Mouse (Mus musculus) MEL (cell line): ENCODE data around the gene Adgrg6. TPM values are rescaled to one million over a fixed set of nuclear protein-coding genes. Genes with fewer than 3 reads are reported as not detected.

Experiments
- DNase-seq: peaks from one replicate; pipeline ENCODE4 v3.0.0; 2011; ENCODE audit warnings: low read depth, low spot score
- H3K27ac ChIP-seq: 2 replicates; pipeline ENCODE4 v1.5.1; 2012; ENCODE audit warnings: low read depth, mild to moderate bottlenecking, control low read depth, low read length, moderate library complexity; ENCODE audit not compliant: control insufficient read depth
- H3K27me3 ChIP-seq, 2 experiments: fragments of 150-350 bp in 1 of 2; sonication (generic) in 1 of 2; 2 replicates each; pipeline ENCODE4 v1.6.1; 2012; ENCODE audit warnings: low read length in 2 of 2, mild to moderate bottlenecking in 2 of 2, improper control_type of control experiment in 1 of 2, moderate library complexity in 1 of 2; ENCODE audit not compliant: insufficient read depth in 2 of 2, control insufficient read depth in 1 of 2
- H3K36me3 ChIP-seq, 2 experiments: 2 replicates each; pipeline ENCODE4 v1.6.1; 2012 to 2014; ENCODE audit warnings: low read length in 2 of 2, improper control_type of control experiment in 1 of 2, inconsistent platforms in 1 of 2, mild to moderate bottlenecking in 1 of 2; ENCODE audit not compliant: insufficient read depth in 2 of 2, control insufficient read depth in 1 of 2
- H3K4me1 ChIP-seq, 2 experiments: fragments of 150-350 bp in 1 of 2; sonication (generic) in 1 of 2; 2 replicates each; pipeline ENCODE4 v1.6.1; 2012; ENCODE audit warnings: low read length in 2 of 2, improper control_type of control experiment in 1 of 2, mild to moderate bottlenecking in 1 of 2; ENCODE audit not compliant: insufficient read depth in 2 of 2, control insufficient read depth in 1 of 2
- H3K4me3 ChIP-seq, 2 experiments: fragments of 150-350 bp in 1 of 2; sonication (generic) in 1 of 2; 2 replicates each; pipeline ENCODE4 v1.5.1; 2012; ENCODE audit warnings: low read depth in 2 of 2, low read length in 2 of 2, mild to moderate bottlenecking in 2 of 2, moderate library complexity in 2 of 2, control low read depth in 1 of 2, improper control_type of control experiment in 1 of 2; ENCODE audit not compliant: control insufficient read depth in 1 of 2, insufficient read depth in 1 of 2
- H3K79me2 ChIP-seq: 2 replicates; pipeline ENCODE4 v1.6.1; 2012; ENCODE audit warnings: mild to moderate bottlenecking, low read length, moderate library complexity; ENCODE audit not compliant: control insufficient read depth, poor library complexity, insufficient read depth
- H3K9ac ChIP-seq: 2 replicates; pipeline ENCODE4 v1.6.1; 2012; ENCODE audit warnings: low read depth, mild to moderate bottlenecking, control low read depth, low read length, moderate library complexity; ENCODE audit not compliant: control insufficient read depth, poor library complexity, severe bottlenecking
- H3K9me3 ChIP-seq: fragments of 150-350 bp; sonication (generic); replicated peaks from 2 replicates; pipeline ENCODE4 v1.6.1; 2012; ENCODE audit warnings: mild to moderate bottlenecking, low read length, improper control_type of control experiment, moderate library complexity; ENCODE audit not compliant: insufficient read depth
- CTCF ChIP-seq, 3 experiments: IDR thresholded peaks in 2 of 3; conservative IDR thresholded peaks in 1 of 3; 2 replicates each; pipeline ENCODE4 v1.5.1; 2011 to 2012; ENCODE audit warnings: low read length in 3 of 3, low read depth in 2 of 3, mild to moderate bottlenecking in 2 of 3, improper control_type of control experiment in 1 of 3, inconsistent platforms in 1 of 3, mixed read lengths in 1 of 3, moderate library complexity in 1 of 3; ENCODE audit not compliant: control insufficient read depth in 1 of 3, insufficient read depth in 1 of 3, poor library complexity in 1 of 3, severe bottlenecking in 1 of 3
- ELF1 ChIP-seq: IDR thresholded peaks from 2 replicates; pipeline ENCODE4 v1.6.1; 2014; ENCODE audit warnings: low read depth, mild to moderate bottlenecking, inconsistent platforms, low read length, improper control_type of control experiment, moderate library complexity
- EP300 ChIP-seq, 2 experiments: IDR thresholded peaks; 2 replicates each; pipeline ENCODE4 v1.6.1; 2011; ENCODE audit warnings: improper control_type of control experiment in 2 of 2, low read length in 2 of 2, low read depth in 1 of 2, mild to moderate bottlenecking in 1 of 2
- GATA1 ChIP-seq: IDR thresholded peaks from 2 replicates; pipeline ENCODE4 v1.6.1; 2011; ENCODE audit warnings: low read depth, low read length, improper control_type of control experiment
- JUND ChIP-seq: IDR thresholded peaks from 2 replicates; pipeline ENCODE4 v1.6.1; 2011; ENCODE audit warnings: low read depth, mild to moderate bottlenecking, improper control_type of control experiment, low read length
- KAT2A ChIP-seq: conservative IDR thresholded peaks from 2 replicates; pipeline ENCODE4 v1.6.1; 2012; ENCODE audit warnings: low read depth, low read length, improper control_type of control experiment, inconsistent platforms
- MAX ChIP-seq: IDR thresholded peaks from 2 replicates; pipeline ENCODE4 v1.6.1; 2011; ENCODE audit warnings: low read length, improper control_type of control experiment
- MEF2A ChIP-seq: IDR thresholded peaks from 2 replicates; pipeline ENCODE4 v1.6.1; 2014; ENCODE audit warnings: low read depth, mild to moderate bottlenecking, inconsistent platforms, low read length, improper control_type of control experiment; ENCODE audit not compliant: poor library complexity, insufficient replicate concordance, severe bottlenecking; ENCODE audit errors: extremely low read depth
- MXI1 ChIP-seq: IDR thresholded peaks from 2 replicates; pipeline ENCODE4 v1.6.1; 2011; ENCODE audit warnings: mild to moderate bottlenecking, low read depth, low read length, improper control_type of control experiment
- MYB ChIP-seq: IDR thresholded peaks from 2 replicates; pipeline ENCODE4 v1.6.1; 2011; ENCODE audit warnings: mild to moderate bottlenecking, low read depth, low read length, improper control_type of control experiment
- NELFE ChIP-seq: IDR thresholded peaks from 2 replicates; pipeline ENCODE4 v1.6.1; 2011; ENCODE audit warnings: low read depth, low read length, improper control_type of control experiment
- NRF1 ChIP-seq: IDR thresholded peaks from 2 replicates; pipeline ENCODE4 v1.6.1; 2014; ENCODE audit warnings: low read depth, mild to moderate bottlenecking, inconsistent platforms, low read length, improper control_type of control experiment, moderate library complexity; ENCODE audit not compliant: poor library complexity, insufficient read depth, severe bottlenecking
- POLR2AphosphoS2 ChIP-seq: IDR thresholded peaks from 2 replicates; pipeline ENCODE4 v1.6.1; 2011; ENCODE audit warnings: low read length, improper control_type of control experiment
- POLR2AphosphoS5 ChIP-seq: IDR thresholded peaks from 2 replicates; pipeline ENCODE4 v1.6.1; 2012; ENCODE audit warnings: low read depth, borderline replicate concordance, mild to moderate bottlenecking, inconsistent platforms, low read length, moderate library complexity, mixed read lengths
- RCOR1 ChIP-seq: IDR thresholded peaks from 2 replicates; pipeline ENCODE4 v1.6.1; 2012; ENCODE audit warnings: low read depth, mild to moderate bottlenecking, inconsistent platforms, low read length, improper control_type of control experiment
- SIN3A ChIP-seq: IDR thresholded peaks from 2 replicates; pipeline ENCODE4 v1.6.1; 2012; ENCODE audit warnings: low read length, improper control_type of control experiment, inconsistent platforms
- SMC3 ChIP-seq: IDR thresholded peaks from 2 replicates; pipeline ENCODE4 v1.6.1; 2011; ENCODE audit warnings: low read depth, low read length, improper control_type of control experiment
- TBP ChIP-seq: IDR thresholded peaks from 2 replicates; pipeline ENCODE4 v1.8.0; 2011; ENCODE audit warnings: low read depth, low read length, improper control_type of control experiment
- TCF12 ChIP-seq: IDR thresholded peaks from 2 replicates; pipeline ENCODE4 v1.6.1; 2014; ENCODE audit warnings: low read depth, mild to moderate bottlenecking, inconsistent platforms, low read length, improper control_type of control experiment, moderate library complexity
- ZMIZ1 ChIP-seq: IDR thresholded peaks from 2 replicates; pipeline ENCODE4 v1.6.1; 2012; ENCODE audit warnings: low read depth, mild to moderate bottlenecking, inconsistent platforms, low read length, improper control_type of control experiment, moderate library complexity
- ZNF384 ChIP-seq: IDR thresholded peaks from 2 replicates; pipeline ENCODE4 v1.6.1; 2012; ENCODE audit warnings: low read depth, mild to moderate bottlenecking, inconsistent platforms, low read length, improper control_type of control experiment
- polyA plus RNA-seq, 2 experiments: library from polyadenylated mRNA; stranded (reverse) in 1 of 2; unstranded in 1 of 2; fragments of >175 nt in 1 of 2; fragments of >200 nt in 1 of 2; gene quantifications; 2 replicates each; pipeline versions ENCODE4 v1.2.1 to v1.2.4; 2012; ENCODE audit warnings: low replicate concordance in 2 of 2, low read depth in 1 of 2; ENCODE audit not compliant: insufficient read length in 2 of 2, insufficient read depth in 1 of 2, missing spikeins in 1 of 2
- total RNA-seq: library from RNA; depleted of rRNA; stranded (reverse); fragments of 300-350 nt; gene quantifications from 2 replicates; pipeline ENCODE4 v1.2.3, GENCODE M21; 2012; rRNA removed

Gene Adgrg6
- total RNA-seq (not detected in 2 replicates), polyA plus RNA-seq (not detected)

DNA sequence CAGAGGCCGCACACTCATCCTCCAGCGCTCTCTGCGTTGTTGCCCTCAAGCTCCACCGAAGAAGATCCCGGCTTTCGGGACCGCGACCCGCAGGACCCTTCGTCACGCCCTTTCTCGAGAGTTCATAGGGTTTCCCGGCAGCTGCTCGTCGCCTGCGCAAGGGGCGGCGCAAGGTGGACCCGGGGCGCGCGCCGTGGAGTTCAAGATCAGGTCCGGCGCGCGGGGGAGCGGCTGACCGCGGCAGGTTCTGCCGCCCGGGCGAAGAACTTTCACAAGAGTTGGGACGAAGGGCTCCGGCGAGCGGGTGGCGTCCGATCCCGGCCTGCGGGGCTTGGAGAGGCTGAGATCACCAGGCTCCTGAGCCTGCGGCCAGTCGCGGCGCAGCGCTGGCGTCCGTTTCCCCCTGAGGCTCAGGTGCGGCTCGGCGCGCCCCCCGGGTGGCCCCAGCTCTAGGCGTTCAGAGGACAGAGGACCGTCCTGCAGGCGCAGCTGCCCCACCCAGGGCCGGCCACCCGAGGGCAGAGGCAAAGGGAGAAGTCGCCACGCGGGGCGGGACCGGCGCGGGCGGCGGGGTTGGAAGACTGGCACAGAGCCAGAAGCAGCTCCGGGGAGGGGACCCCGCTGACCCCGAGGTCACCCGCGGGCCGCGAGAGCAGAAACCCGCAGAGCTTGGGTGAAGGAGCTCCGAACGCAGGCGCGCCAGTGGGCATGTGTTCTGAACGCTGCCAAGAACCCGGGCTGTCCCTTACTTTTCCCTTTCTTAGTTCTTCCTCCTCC, at the start of gene Adgrg6:
TSS of gene Adgrg6 (minus strand) at position 719 of the 777 bp plus-strand sequence.
- no peak for DNase-seq
- Histone ChIP-seq H3K27ac (no peak within 1 kb of the TSS), H3K36me3 (no peaks in the 10 kb centered on the region), H3K4me3 (no peak within 1 kb of the TSS), H3K9me3 (no peaks in the 10 kb centered on the region), H3K9ac (no peak within 1 kb of the TSS), H3K79me2 (no peaks in the 10 kb centered on the region), H3K27me3 (no peaks in the 10 kb centered on the region), H3K4me1 (no peaks in the 10 kb centered on the region)
- TF ChIP-seq TCF12 = no peak
- no peak for TF ChIP-seq MEF2A
- no peak for TF ChIP-seq SMC3
- TF ChIP-seq NELFE = no peak
- TF ChIP-seq MXI1 = no peak
- TF ChIP-seq POLR2AphosphoS2 = no peak
- TF ChIP-seq MAX = no peak
- no peak for TF ChIP-seq SIN3A

DNA sequence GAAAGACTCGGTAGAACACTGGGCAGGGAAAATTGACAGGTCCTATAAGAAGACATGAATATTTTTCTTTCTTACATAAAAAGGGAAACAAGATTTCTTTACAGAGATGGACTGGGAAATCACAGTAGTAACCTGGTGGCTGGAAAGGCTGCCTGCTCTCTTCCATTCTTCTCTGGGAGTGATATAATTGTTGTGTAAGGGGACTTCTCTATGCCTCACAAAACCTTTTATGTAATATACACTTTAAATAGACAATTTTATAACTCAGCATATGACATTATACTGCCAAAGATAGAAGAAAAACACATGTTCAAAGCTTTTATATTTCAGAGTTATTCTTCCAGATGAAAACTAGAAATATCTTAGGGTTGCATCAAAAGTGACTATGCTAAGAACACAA, 46.8 kb upstream of the Adgrg6 start:
- DNase-seq = no peak
- no peak for TF ChIP-seq POLR2AphosphoS2
- Histone ChIP-seq H3K9me3 (no peaks in the 10 kb centered on the region), H3K4me1 (no peaks in the 10 kb centered on the region), H3K4me3 (no peak overlapping the region), H3K79me2 (no peaks in the 10 kb centered on the region), H3K27me3 (no peaks in the 10 kb centered on the region; a peak in 1 of 4 replicates), H3K9ac (no peak overlapping the region), H3K27ac (no peak overlapping the region), H3K36me3 (no peaks in the 10 kb centered on the region)

DNA sequence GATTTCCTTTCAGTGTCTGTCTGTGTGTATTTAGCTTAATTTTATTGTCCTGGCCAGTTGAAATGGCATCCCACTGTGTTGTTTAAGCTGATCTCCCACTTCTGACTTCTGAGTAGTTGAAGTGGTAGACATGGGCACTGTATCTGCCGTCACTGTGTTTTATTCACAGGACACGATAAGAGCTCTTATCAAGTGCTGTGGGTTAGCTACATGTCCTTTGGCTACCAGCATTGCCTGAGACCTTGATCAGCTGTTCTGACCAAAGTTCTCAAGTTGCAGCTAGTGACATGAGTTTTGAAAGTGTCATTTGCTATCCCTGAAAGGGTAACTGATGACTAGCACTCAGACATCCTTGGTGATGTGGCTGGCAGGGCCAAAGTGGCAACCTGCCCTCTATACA, 45.4 kb upstream of the Adgrg6 start:
- H3K79me2 ChIP-seq = no peaks in the 10 kb centered on the region
- no peak overlapping the region for H3K4me3 ChIP-seq
- H3K36me3 ChIP-seq = no peaks in the 10 kb centered on the region
- no peak overlapping the region for H3K27ac ChIP-seq
- H3K4me1 ChIP-seq = no peaks in the 10 kb centered on the region
- no peaks in the 10 kb centered on the region for H3K9me3 ChIP-seq
- no peak for DNase-seq
- no peaks in the 10 kb centered on the region; a peak in 1 of 4 replicates for H3K27me3 ChIP-seq
- TF ChIP-seq MYB (no peak), RCOR1 (no peak), SMC3 (no peak), TBP (no peak), ELF1 (no peak), MXI1 (no peak), JUND (no peak), ZMIZ1 (no peak), POLR2AphosphoS5 (no peak), EP300 (IDR thresholded peaks at IDR 0.05; ENCODE audit: low read depth in 1 of 2, low read length in 2 of 2) (no peak), MEF2A (no peak), KAT2A (no peak), MAX (no peak), ZNF384 (no peak), CTCF (IDR thresholded peaks at IDR 0.05 in 2 of 3, conservative IDR thresholded peaks at IDR 0.05 in 1 of 3; ENCODE audit: control insufficient read depth in 1 of 3, insufficient read depth in 1 of 3, low read depth in 2 of 3, low read length in 3 of 3, poor library complexity in 1 of 3, severe bottlenecking in 1 of 3) (no peak), NRF1 (no peak), GATA1 (no peak)
- no peak overlapping the region for H3K9ac ChIP-seq
